Mouse (Mus musculus): ENCODE results near the gene Gin1. TPM values are rescaled to one million over a fixed set of nuclear protein-coding genes. Genes with fewer than 3 reads are reported as not detected.

Gene Gin1
- total and polyA plus RNA-seq, 3 experiments, result 13.6 to 20.6 TPM; not detected in 1

- TF ChIP-seq MAFK (IDR thresholded peaks at IDR 0.05; ENCODE audit: borderline replicate concordance, low read depth, low read length), result 0 out of 2 replicates have a peak, but pooled peaks have one; percentile 6
These were observed 573 bp upstream of the Gin1 start (continued) for GRCm38 (mm10) chr1:97769294-97769903.

GRCm38 (mm10) chr1:97771118-97771517 lies 1.1 kb downstream of the Gin1 start:
- TF ChIP-seq SIN3A (IDR thresholded peaks at IDR 0.05; ENCODE audit: low read length) (no peak; the same call in 1 of the 2 replicates), KAT2A (conservative IDR thresholded peaks at IDR 0.05; ENCODE audit: low read depth, low read length) (no peak), EP300 (IDR thresholded peaks at IDR 0.05; ENCODE audit: low read depth in 1 of 2, low read length in 2 of 2) (peak; percentile 3 to 53; a peak in 2 of 4 replicates), RCOR1 (IDR thresholded peaks at IDR 0.05; ENCODE audit: low read depth, low read length) (0 out of 2 replicates have a peak, but pooled peaks have one; percentile 20), NRF1 (IDR thresholded peaks at IDR 0.05; ENCODE audit: insufficient read depth, low read depth, low read length, poor library complexity, severe bottlenecking) (peak; percentile 16; the same call in 1 of the 2 replicates), TAL1 (IDR thresholded peaks at IDR 0.05; ENCODE audit: low read length) (0 out of 2 replicates have a peak, but pooled peaks have one; percentile 10), ETS1 (IDR thresholded peaks at IDR 0.05; ENCODE audit: low read depth, low read length) (0 out of 2 replicates have a peak, but pooled peaks have one; percentile 33), TCF12 (IDR thresholded peaks at IDR 0.05; ENCODE audit: low read depth, low read length) (peak; percentile 27; the same call in 1 of the 2 replicates), HCFC1 (IDR thresholded peaks at IDR 0.05; ENCODE audit: low read depth, low read length) (peak; percentile 57), GABPA (IDR thresholded peaks at IDR 0.05; ENCODE audit: low read depth, low read length) (no peak), MYB (IDR thresholded peaks at IDR 0.05; ENCODE audit: low read depth, low read length) (peak; percentile 34; the same call in 1 of the 2 replicates), ZMIZ1 (IDR thresholded peaks at IDR 0.05; ENCODE audit: low read depth, low read length) (peak; percentile 41; the same call in 1 of the 2 replicates), MYC (IDR thresholded peaks at IDR 0.05; ENCODE audit: low read depth, low read length) (peak; percentile 42; the same call in 1 of the 2 replicates)
- H3K36me3 ChIP-seq (ENCODE audit: control insufficient read depth in 1 of 2, insufficient read depth in 2 of 2, low read length in 2 of 2), result peaks cover 0 to 50% of the 10 kb centered on the region in 2 experiments; a peak in 3 of 4 replicates
- peak overlapping the region; percentile 80 for H3K9ac ChIP-seq (ENCODE audit: control insufficient read depth, low read depth, low read length, poor library complexity, severe bottlenecking)
- peaks cover 35% of the 10 kb centered on the region for H3K79me2 ChIP-seq (ENCODE audit: control insufficient read depth, insufficient read depth, low read length, poor library complexity)
- H3K9me3 ChIP-seq (replicated peaks; ENCODE audit: insufficient read depth, low read length), result no peaks in the 10 kb centered on the region
- H3K4me3 ChIP-seq (ENCODE audit: control insufficient read depth in 1 of 2, insufficient read depth in 1 of 2, low read depth in 2 of 2, low read length in 2 of 2), result peak overlapping the region; percentile 58 to 69
- H3K27ac ChIP-seq (ENCODE audit: control insufficient read depth, low read depth, low read length), result peak overlapping the region; percentile 85
- peaks cover 19 to 42% of the 10 kb centered on the region in 2 experiments for H3K4me1 ChIP-seq (ENCODE audit: control insufficient read depth in 1 of 2, insufficient read depth in 2 of 2, low read length in 2 of 2)
- H3K27me3 ChIP-seq (ENCODE audit: control insufficient read depth in 1 of 2, insufficient read depth in 2 of 2, low read length in 2 of 2), result no peaks in the 10 kb centered on the region
- DNase-seq (ENCODE audit: low read depth, low spot score), result peak; percentile 69

GRCm38 (mm10) chr1:97771727-97772126 lies 1.8 kb downstream of the Gin1 start:
- peak overlapping the region; percentile 80 for H3K9ac ChIP-seq (ENCODE audit: control insufficient read depth, low read depth, low read length, poor library complexity, severe bottlenecking)
- peak; percentile 73 for DNase-seq (ENCODE audit: low read depth, low spot score)
- H3K36me3 ChIP-seq (ENCODE audit: control insufficient read depth in 1 of 2, insufficient read depth in 2 of 2, low read length in 2 of 2), result peaks cover 0 to 49% of the 10 kb centered on the region in 2 experiments; a peak in 3 of 4 replicates
- H3K4me3 ChIP-seq (ENCODE audit: control insufficient read depth in 1 of 2, insufficient read depth in 1 of 2, low read depth in 2 of 2, low read length in 2 of 2), result peak overlapping the region; percentile 13 to 69
- no peaks in the 10 kb centered on the region for H3K27me3 ChIP-seq (ENCODE audit: control insufficient read depth in 1 of 2, insufficient read depth in 2 of 2, low read length in 2 of 2)
- peak overlapping the region; percentile 34 for H3K27ac ChIP-seq (ENCODE audit: control insufficient read depth, low read depth, low read length)
- peak; percentile 82 for TF ChIP-seq USF1 (IDR thresholded peaks at IDR 0.05; ENCODE audit: low read depth, low read length)
- TF ChIP-seq SMC3 (IDR thresholded peaks at IDR 0.05; ENCODE audit: low read depth, low read length), result no peak
- TF ChIP-seq ETS1 (IDR thresholded peaks at IDR 0.05; ENCODE audit: low read depth, low read length), result peak; percentile 23; the same call in 1 of the 2 replicates
- no peak for TF ChIP-seq ELF1 (IDR thresholded peaks at IDR 0.05; ENCODE audit: low read depth, low read length)
- TF ChIP-seq MYC (IDR thresholded peaks at IDR 0.05; ENCODE audit: low read depth, low read length), result 0 out of 2 replicates have a peak, but pooled peaks have one; percentile 67
- H3K4me1 ChIP-seq (ENCODE audit: control insufficient read depth in 1 of 2, insufficient read depth in 2 of 2, low read length in 2 of 2), result peaks cover 19 to 39% of the 10 kb centered on the region in 2 experiments
- no peaks in the 10 kb centered on the region for H3K9me3 ChIP-seq (replicated peaks; ENCODE audit: insufficient read depth, low read length)
- peaks cover 34% of the 10 kb centered on the region for H3K79me2 ChIP-seq (ENCODE audit: control insufficient read depth, insufficient read depth, low read length, poor library complexity)
